Mouse (Mus musculus) E14TG2a.4 (cell line): ENCODE results near the gene Gm37240.

Source experiments
- CTCF ChIP-seq: conservative IDR thresholded peaks from 2 replicates; pipeline ENCODE4 v1.5.1; 2014; ENCODE audit warnings: low read length
- NANOG ChIP-seq: IDR thresholded peaks from 2 replicates; pipeline ENCODE4 v1.6.1; 2014; ENCODE audit warnings: borderline replicate concordance, low read length, mixed read lengths
- POU5F1 ChIP-seq: IDR thresholded peaks from 2 replicates; pipeline ENCODE4 v1.6.1; 2014; ENCODE audit warnings: low read length, borderline replicate concordance

DNA sequence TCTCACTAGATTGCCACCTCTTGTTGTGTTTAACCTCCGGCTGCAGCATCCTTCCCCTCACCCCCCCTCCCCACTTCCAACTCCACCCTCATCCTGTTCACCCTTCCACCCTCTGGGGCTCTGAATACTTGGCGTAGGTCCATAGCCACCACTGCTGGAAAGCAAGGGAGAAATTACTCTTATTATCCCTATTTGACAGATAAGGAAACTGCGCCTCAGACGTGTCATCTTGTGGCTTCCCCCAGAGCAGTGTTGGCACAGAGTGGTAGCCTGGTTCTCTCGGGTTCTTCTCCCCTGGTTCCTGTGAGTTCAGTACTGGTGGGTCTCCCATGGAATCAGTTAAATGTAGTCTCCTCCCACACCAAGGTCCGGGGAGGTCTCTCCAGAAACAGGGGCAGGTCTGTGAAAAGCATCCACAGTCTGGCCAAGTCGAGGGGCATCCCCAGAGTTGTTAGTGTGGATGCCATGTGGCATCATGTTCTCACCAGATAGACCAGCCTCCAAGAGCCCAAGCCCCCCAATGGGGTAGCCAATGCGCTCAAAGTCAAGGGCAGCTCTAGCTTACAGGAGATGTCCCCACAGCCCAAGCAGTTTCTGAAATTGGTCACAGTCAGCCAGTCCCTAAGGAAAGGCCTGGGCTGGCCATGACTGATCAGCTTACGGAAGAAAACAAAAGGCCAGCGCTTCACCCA is 1419.8 kb downstream of the Gm37240 start:
- TF ChIP-seq CTCF, result no peak
- no peak for TF ChIP-seq NANOG
- TF ChIP-seq POU5F1, result no peak
